Mouse (Mus musculus) spleen, adult 2 months (tissue): ENCODE data around the gene Bet1l. TPM values are rescaled to one million over a fixed set of nuclear protein-coding genes. Genes with fewer than 3 reads are reported as not detected.
A peak's percentile ranks its signal among the peaks of the same experiment; 100 is the strongest.

ENCODE experiments used
- DNase-seq, 2 experiments: peaks; one replicate each; pipeline versions ENCODE4 v3.0.0 to v3.0.0-alpha.2; 2012 to 2021; ENCODE audit warnings: low spot score in 2 of 2, low read depth in 1 of 2
- H3K27ac ChIP-seq: fragments of 200-500 bp; 2 replicates; pipeline ENCODE4 v1.5.1; 2012; ENCODE audit warnings: low read length, inconsistent platforms; ENCODE audit not compliant: insufficient read depth
- H3K27me3 ChIP-seq: fragments of 200-500 bp; 2 replicates; pipeline ENCODE4 v1.6.1; 2012; ENCODE audit warnings: mild to moderate bottlenecking, moderate library complexity, low read length, inconsistent platforms; ENCODE audit not compliant: control insufficient read depth, insufficient read depth
- H3K36me3 ChIP-seq: fragments of 200-500 bp; 2 replicates; pipeline ENCODE4 v1.6.1; 2012; ENCODE audit warnings: mild to moderate bottlenecking, low read length, inconsistent platforms; ENCODE audit not compliant: control insufficient read depth, insufficient read depth
- H3K4me1 ChIP-seq: fragments of 200-500 bp; 2 replicates; pipeline ENCODE4 v1.6.1; 2011; ENCODE audit warnings: inconsistent platforms; ENCODE audit not compliant: control insufficient read depth, insufficient read depth, insufficient read length
- H3K4me3 ChIP-seq: fragments of 200-500 bp; 2 replicates; pipeline ENCODE4 v1.5.1; 2011; ENCODE audit warnings: mild to moderate bottlenecking, inconsistent platforms; ENCODE audit not compliant: insufficient read depth, insufficient read length; ENCODE audit errors: extremely low read depth
- CTCF ChIP-seq: fragments of 200-500 bp; IDR thresholded peaks from 2 replicates; pipeline ENCODE4 v1.5.1; 2011; ENCODE audit warnings: mild to moderate bottlenecking, inconsistent platforms; ENCODE audit not compliant: insufficient read depth, insufficient read length, insufficient replicate concordance; ENCODE audit errors: extremely low read depth
- POLR2A ChIP-seq: fragments of 200-500 bp; IDR thresholded peaks from 2 replicates; pipeline ENCODE4 v1.6.1; 2011; ENCODE audit warnings: low read depth, low read length, inconsistent platforms
- WGBS: fragments of 180-500 bp; shearing (Covaris S2); methylation state at CpG from one replicate; pipeline ENCODE4 v1.1.7; 2018; 5-methylcytosine and 5-hydroxymethylcytosine counted together
- polyA plus RNA-seq: library from polyadenylated mRNA; depleted of rRNA; stranded (reverse); fragments of >200 nt; gene quantifications from 2 replicates; pipeline ENCODE4 v1.2.3, GENCODE M21; 2012

Bet1l gene
- polyA plus RNA-seq, 1 experiment = 16.9 TPM

DNA sequence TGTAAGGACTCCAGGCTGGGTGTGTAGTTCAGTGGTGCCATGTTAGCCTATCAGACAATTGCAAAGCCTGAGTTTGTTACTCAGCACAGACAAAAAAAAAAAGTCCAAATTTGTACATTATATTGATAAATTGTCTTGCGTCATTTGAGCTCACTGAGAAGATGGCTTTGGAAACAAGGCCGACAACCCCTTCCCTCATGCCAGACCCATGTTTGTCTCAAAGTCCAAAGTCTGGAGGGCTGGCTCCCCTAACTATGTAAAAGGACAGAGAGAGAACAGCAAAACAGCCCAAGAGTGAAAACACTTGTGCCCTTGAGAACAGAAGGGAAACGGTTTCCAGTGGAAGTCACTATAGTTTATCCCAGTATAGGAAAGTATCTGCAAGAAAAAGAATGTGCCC is 23.0 kb upstream of the Bet1l start:
- Histone ChIP-seq H3K4me1 (peaks cover 13% of the 10 kb centered on the region; the same call in 1 of the 2 replicates), H3K36me3 (0 out of 2 replicates have a peak, but pooled peaks cover 2% of the 10 kb centered on the region), H3K27ac (no peak overlapping the region), H3K27me3 (no peaks in the 10 kb centered on the region), H3K4me3 (no peak overlapping the region)
- no peak for DNase-seq
- TF ChIP-seq POLR2A (no peak), CTCF (no peak)
- 38% methylated on average over 3 of the region's 3 CpGs for WGBS

DNA sequence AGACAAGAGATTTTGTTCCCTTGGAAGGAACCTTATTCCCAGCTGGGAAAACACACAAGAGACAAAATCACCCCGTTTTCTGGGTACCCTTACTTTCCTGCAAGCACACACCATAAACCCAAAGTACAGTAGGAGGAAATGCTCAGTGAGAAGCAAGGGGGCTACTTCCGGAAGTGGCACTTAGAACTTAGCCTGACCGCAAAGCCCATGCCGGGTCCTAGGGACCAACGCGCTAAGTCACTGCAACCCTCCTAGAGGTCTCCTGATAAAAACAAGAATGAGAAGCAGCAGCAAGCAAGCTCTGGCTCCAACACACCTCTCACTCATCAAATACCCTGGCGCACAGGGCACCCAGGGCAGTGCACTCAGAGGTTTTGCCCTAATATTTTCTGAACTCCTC is 22.0 kb upstream of the Bet1l start:
- WGBS = 6% methylated on average over 7 of the region's 7 CpGs
- Histone ChIP-seq H3K27ac (no peak overlapping the region), H3K4me3 (no peak overlapping the region), H3K4me1 (peaks cover 13% of the 10 kb centered on the region; the same call in 1 of the 2 replicates), H3K27me3 (no peaks in the 10 kb centered on the region), H3K36me3 (0 out of 2 replicates have a peak, but pooled peaks cover 3% of the 10 kb centered on the region)
- no peak for DNase-seq
- TF ChIP-seq POLR2A (no peak), CTCF (no peak)

DNA sequence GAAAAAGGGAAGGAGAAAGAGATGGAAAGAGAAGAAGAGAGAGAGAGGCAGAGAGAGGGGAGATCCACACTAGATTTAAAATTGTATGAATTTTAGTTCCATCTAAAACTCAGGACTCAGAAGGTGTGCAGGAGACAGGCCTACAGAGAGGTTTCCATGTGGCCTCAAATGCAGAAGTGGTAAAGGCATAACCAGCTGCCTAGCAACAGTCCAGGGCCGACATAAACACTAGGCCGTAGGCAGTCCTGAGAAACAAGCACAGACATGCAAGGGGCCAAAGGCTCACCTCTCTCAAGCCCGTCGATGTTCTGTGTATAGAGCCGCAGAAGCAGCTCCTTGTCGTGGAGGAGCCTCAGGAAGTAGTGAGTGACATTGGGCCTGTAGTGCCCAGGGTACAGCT is 20.0 kb upstream of the Bet1l start:
- Histone ChIP-seq H3K27me3 (no peaks in the 10 kb centered on the region), H3K27ac (no peak overlapping the region), H3K4me1 (peaks cover 13% of the 10 kb centered on the region; the same call in 1 of the 2 replicates), H3K4me3 (no peak overlapping the region), H3K36me3 (peaks cover 4% of the 10 kb centered on the region; the same call in 1 of the 2 replicates)
- WGBS = 30% methylated on average over 6 of the region's 6 CpGs
- DNase-seq = peak in 1 of 2 experiments; percentile 28
- no peak for TF ChIP-seq CTCF
- TF ChIP-seq POLR2A = no peak

DNA sequence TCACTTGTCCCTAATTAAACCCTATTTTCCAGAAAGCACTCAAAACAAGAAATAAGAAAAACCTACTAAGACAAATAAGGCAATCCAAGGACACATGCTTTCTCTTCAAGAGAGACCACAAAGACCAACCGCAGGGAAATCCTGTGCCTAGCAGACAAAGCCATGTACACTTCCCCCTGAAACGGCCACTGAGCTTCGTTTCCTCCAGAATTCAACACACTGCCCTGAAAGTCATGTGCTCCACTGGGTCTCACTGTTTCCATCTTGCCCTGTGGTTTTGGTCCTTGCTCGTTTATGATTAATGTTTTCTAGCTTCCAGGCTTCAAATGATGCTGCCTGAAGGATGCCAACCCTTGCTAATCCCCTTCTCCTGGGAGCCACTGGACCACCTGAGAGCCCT is 16.8 kb upstream of the Bet1l start:
- H3K36me3 ChIP-seq = peaks cover 5% of the 10 kb centered on the region; the same call in 1 of the 2 replicates
- peaks cover 10% of the 10 kb centered on the region; the same call in 1 of the 2 replicates for H3K4me1 ChIP-seq
- no peaks in the 10 kb centered on the region for H3K27me3 ChIP-seq
- H3K4me3 ChIP-seq = no peak overlapping the region
- 11% methylated on average over 4 of the region's 4 CpGs for WGBS
- H3K27ac ChIP-seq = no peak overlapping the region
- DNase-seq = no peak
- TF ChIP-seq POLR2A (no peak), CTCF (no peak)

DNA sequence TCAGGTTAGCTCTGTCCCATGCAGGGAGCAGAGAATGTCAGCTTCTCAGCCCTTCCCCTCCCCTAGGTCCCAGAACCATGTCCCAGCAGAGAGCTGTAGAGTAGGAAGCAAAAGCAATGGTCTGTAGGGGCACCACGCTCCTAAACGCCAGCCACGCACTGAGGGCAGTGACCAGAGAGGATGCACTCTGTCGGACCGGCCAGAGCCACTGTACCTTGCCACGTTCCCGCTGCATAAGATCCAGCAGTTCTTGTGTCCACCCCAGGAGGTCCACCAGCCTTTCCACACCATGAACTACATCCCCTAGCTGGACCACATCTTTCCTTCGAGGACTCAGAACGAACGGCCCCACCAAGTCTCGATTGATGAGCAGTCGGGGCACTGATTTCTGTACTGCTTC is 7.4 kb upstream of the Bet1l start:
- H3K4me1 ChIP-seq = no peaks in the 10 kb centered on the region
- H3K4me3 ChIP-seq = no peak overlapping the region
- no peak for DNase-seq
- peaks cover 33% of the 10 kb centered on the region for H3K36me3 ChIP-seq
- H3K27ac ChIP-seq = no peak overlapping the region
- TF ChIP-seq POLR2A (no peak), CTCF (no peak)
- WGBS = 94% methylated on average over 12 of the region's 12 CpGs
- H3K27me3 ChIP-seq = no peaks in the 10 kb centered on the region

DNA sequence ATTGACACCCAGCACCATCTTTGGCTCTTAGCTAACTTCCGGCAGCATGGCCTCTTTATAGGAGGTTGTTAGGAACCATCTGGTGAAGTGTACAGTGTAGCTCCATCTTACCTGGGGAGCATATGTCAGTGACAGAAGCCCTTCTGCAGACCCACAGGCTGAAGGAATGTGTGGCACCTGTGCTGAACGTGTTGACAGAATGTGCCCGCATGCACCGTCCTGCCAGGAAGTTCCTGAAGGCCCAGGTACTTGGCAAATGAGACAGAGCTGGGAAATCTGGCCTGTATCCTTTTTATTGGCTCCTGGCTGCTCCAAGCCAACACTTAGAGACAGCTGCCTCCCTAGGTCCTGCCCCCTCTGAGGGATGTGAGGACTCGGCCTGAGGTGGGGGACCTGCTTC is 3.4 kb upstream of the Bet1l start:
- no peaks in the 10 kb centered on the region for H3K27me3 ChIP-seq
- peaks cover 10% of the 10 kb centered on the region for H3K4me1 ChIP-seq
- no peak overlapping the region for H3K27ac ChIP-seq
- TF ChIP-seq CTCF (no peak), POLR2A (no peak)
- DNase-seq = no peak
- H3K4me3 ChIP-seq = no peak overlapping the region
- peaks cover 37% of the 10 kb centered on the region for H3K36me3 ChIP-seq
- WGBS = 96% methylated on average over 5 of the region's 5 CpGs

DNA sequence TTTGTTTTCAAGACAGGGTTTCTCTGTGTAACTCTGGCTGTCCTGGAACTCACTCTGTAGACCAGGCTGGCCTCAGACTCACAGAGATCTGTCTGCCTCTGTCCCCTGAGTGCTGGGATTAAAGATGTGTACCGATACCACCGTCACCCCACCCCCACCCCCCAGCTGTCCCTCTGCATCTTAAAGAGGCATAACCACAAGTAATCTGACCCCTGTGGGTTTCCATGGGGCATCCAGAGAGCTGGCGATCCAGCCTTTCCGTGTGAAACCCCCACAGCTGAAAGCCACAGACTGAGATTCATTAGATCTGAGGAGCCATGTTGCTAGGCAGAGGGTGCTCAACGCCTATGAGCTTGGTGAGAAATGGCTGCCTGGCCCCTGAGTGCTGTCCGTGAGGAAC is 2.6 kb upstream of the Bet1l start:
- no peaks in the 10 kb centered on the region for H3K27me3 ChIP-seq
- WGBS = 77% methylated on average over 6 of the region's 6 CpGs

More for the DNA sequence above, 2.6 kb upstream of the Bet1l start:
- peaks cover 37% of the 10 kb centered on the region for H3K36me3 ChIP-seq
- no peak for DNase-seq
- H3K4me1 ChIP-seq = peaks cover 10% of the 10 kb centered on the region
- TF ChIP-seq POLR2A = no peak
- no peak for TF ChIP-seq CTCF
- H3K4me3 ChIP-seq = no peak overlapping the region
- no peak overlapping the region for H3K27ac ChIP-seq
